Mouse (Mus musculus): ENCODE measurements around the gene Ifngr2. TPM values are rescaled to one million over a fixed set of nuclear protein-coding genes. Genes with fewer than 3 reads are reported as not detected.
A peak's percentile ranks its signal among the peaks of the same experiment; 100 is the strongest.

The Ifngr2 gene
- polyA plus RNA-seq, 1 experiment from 2014 or later = 45.7 TPM

GRCm38 (mm10) chr16:91566002-91566401, 19.1 kb downstream of the Ifngr2 start:
- peaks cover 22% of the 10 kb centered on the region; the same call in 1 of the 2 replicates for H3K36me3 ChIP-seq (ENCODE audit: control insufficient read depth, insufficient read depth, low read length)
- 78% methylated on average over 7 of the region's 7 CpGs for WGBS
- H3K4me1 ChIP-seq (ENCODE audit: control insufficient read depth, insufficient read depth, low read length) = no peaks in the 10 kb centered on the region
- ATAC-seq (ENCODE audit: low FRiP score, low TSS enrichment) = no peak
- H3K27me3 ChIP-seq (ENCODE audit: control insufficient read depth, insufficient read depth, low read length) = no peaks in the 10 kb centered on the region
- no peak overlapping the region for H3K4me2 ChIP-seq (replicated peaks; ENCODE audit: low read depth, low read length)
- no peak overlapping the region for H3K27ac ChIP-seq (ENCODE audit: low read depth, low read length)
- no peaks in the 10 kb centered on the region for H3K9me3 ChIP-seq (ENCODE audit: control insufficient read depth, low read length)
- H3K9ac ChIP-seq (ENCODE audit: low read depth, low read length) = no peak overlapping the region
- H3K4me3 ChIP-seq (ENCODE audit: low read length) = no peak overlapping the region

DNA sequence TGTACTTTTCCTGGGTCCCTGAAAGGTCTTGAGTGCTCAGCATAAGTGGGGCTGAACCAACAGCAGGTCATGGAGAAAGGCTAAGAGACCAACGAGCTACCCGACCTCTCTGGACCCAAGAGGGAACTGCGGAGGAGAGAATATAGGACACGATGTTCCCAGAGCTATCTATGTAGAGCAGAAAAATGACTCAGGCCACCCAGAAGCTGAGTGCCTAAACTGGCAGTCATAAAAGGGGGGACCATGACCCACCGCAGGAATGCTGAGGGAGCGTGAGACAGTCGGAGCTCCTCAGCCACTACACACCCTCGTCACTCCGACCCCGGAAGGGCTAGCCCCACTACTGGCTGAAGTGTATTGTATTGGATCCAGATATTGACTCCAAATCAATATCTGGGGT, 22.1 kb downstream of the Ifngr2 start:
- no peaks in the 10 kb centered on the region for H3K4me1 ChIP-seq (ENCODE audit: control insufficient read depth, insufficient read depth, low read length)
- 81% methylated on average over 10 of the region's 10 CpGs for WGBS
- no peak overlapping the region for H3K4me2 ChIP-seq (replicated peaks; ENCODE audit: low read depth, low read length)
- no peaks in the 10 kb centered on the region for H3K9me3 ChIP-seq (ENCODE audit: control insufficient read depth, low read length)
- H3K27ac ChIP-seq (ENCODE audit: low read depth, low read length) = no peak overlapping the region
- no peak overlapping the region for H3K4me3 ChIP-seq (ENCODE audit: low read length)
- no peak for ATAC-seq (ENCODE audit: low FRiP score, low TSS enrichment)
- no peaks in the 10 kb centered on the region for H3K27me3 ChIP-seq (ENCODE audit: control insufficient read depth, insufficient read depth, low read length)
- H3K9ac ChIP-seq (ENCODE audit: low read depth, low read length) = no peak overlapping the region
- H3K36me3 ChIP-seq (ENCODE audit: control insufficient read depth, insufficient read depth, low read length) = no peaks in the 10 kb centered on the region; the same call in 1 of the 2 replicates

- no peak for ATAC-seq (ENCODE audit: low FRiP score, low TSS enrichment)
- no peak overlapping the region for H3K27ac ChIP-seq (ENCODE audit: low read depth, low read length)
- no peak overlapping the region for H3K9ac ChIP-seq (ENCODE audit: low read depth, low read length)
- 45% methylated on average over 3 of the region's 3 CpGs for WGBS
- H3K27me3 ChIP-seq (ENCODE audit: control insufficient read depth, insufficient read depth, low read length) = no peaks in the 10 kb centered on the region
- no peak overlapping the region for H3K4me3 ChIP-seq (ENCODE audit: low read length)
- no peaks in the 10 kb centered on the region for H3K4me1 ChIP-seq (ENCODE audit: control insufficient read depth, insufficient read depth, low read length)
- no peaks in the 10 kb centered on the region for H3K9me3 ChIP-seq (ENCODE audit: control insufficient read depth, low read length)
- H3K4me2 ChIP-seq (replicated peaks; ENCODE audit: low read depth, low read length) = no peak overlapping the region
- no peaks in the 10 kb centered on the region; the same call in none of the 2 replicates for H3K36me3 ChIP-seq (ENCODE audit: control insufficient read depth, insufficient read depth, low read length)
Observed at GRCm38 (mm10) chr16:91571105-91571504, 24.2 kb downstream of the Ifngr2 start.

DNA sequence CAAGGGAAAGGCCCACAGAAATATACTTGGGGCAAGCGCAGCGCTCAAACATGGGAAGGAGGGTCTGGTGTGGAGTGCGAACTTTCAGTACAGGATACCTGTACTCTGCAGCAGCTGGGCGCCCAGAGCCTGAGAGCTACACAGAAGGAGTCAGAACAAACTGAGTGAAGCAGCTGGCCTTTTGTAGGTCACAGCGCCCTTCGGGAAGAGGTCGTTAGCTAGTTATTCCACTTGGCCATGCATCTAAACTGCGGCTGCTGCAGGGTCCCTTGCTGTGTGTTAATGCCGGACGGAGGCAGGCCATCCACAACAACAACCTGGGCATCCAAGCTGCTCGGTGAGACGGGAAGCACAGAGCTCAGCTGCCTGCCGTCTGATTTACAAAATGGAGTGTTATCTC, 28.3 kb downstream of the Ifngr2 start:
- H3K4me2 ChIP-seq (replicated peaks; ENCODE audit: low read depth, low read length) = no peak overlapping the region
- H3K9ac ChIP-seq (ENCODE audit: low read depth, low read length) = no peak overlapping the region
- no peaks in the 10 kb centered on the region; the same call in none of the 2 replicates for H3K36me3 ChIP-seq (ENCODE audit: control insufficient read depth, insufficient read depth, low read length)
- H3K9me3 ChIP-seq (ENCODE audit: control insufficient read depth, low read length) = no peaks in the 10 kb centered on the region
- 73% methylated on average over 13 of the region's 13 CpGs for WGBS
- no peak overlapping the region for H3K27ac ChIP-seq (ENCODE audit: low read depth, low read length)
- H3K4me3 ChIP-seq (ENCODE audit: low read length) = no peak overlapping the region
- no peak for ATAC-seq (ENCODE audit: low FRiP score, low TSS enrichment)
- no peaks in the 10 kb centered on the region for H3K27me3 ChIP-seq (ENCODE audit: control insufficient read depth, insufficient read depth, low read length)
- no peaks in the 10 kb centered on the region for H3K4me1 ChIP-seq (ENCODE audit: control insufficient read depth, insufficient read depth, low read length)

- Histone ChIP-seq H3K27me3 (ENCODE audit: control insufficient read depth, insufficient read depth, low read length) (no peaks in the 10 kb centered on the region), H3K27ac (ENCODE audit: low read depth, low read length) (no peak overlapping the region), H3K4me2 (replicated peaks; ENCODE audit: low read depth, low read length) (no peak overlapping the region), H3K4me3 (ENCODE audit: low read length) (no peak overlapping the region), H3K4me1 (ENCODE audit: control insufficient read depth, insufficient read depth, low read length) (no peaks in the 10 kb centered on the region), H3K36me3 (ENCODE audit: control insufficient read depth, insufficient read depth, low read length) (no peaks in the 10 kb centered on the region; the same call in none of the 2 replicates), H3K9me3 (ENCODE audit: control insufficient read depth, low read length) (no peaks in the 10 kb centered on the region), H3K9ac (ENCODE audit: low read depth, low read length) (no peak overlapping the region)
- no peak for ATAC-seq (ENCODE audit: low FRiP score, low TSS enrichment)
- 61% methylated on average over 14 of the region's 14 CpGs for WGBS
Observed at GRCm38 (mm10) chr16:91578980-91579720, 32.3 kb downstream of the Ifngr2 start.

DNA sequence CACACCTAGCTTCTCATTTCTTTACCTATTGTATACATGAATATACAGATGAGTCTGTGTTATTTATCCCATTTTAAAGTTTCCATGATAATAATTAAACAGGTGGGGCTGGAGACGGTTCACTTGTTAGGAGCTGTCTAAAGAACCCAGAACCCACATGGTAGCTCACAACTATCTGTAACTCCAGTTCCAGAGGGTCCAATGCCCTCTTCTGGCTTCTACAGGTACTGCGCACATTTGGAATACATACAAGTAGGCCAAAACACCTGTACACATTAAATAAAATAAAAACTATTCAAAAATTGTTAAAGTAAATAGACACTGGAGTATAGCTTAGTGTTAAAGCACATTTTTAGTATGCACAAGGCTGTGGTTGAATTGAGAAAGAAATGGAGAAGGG, 35.4 kb downstream of the Ifngr2 start:
- H3K9ac ChIP-seq (ENCODE audit: low read depth, low read length) = no peak overlapping the region
- no peaks in the 10 kb centered on the region for H3K9me3 ChIP-seq (ENCODE audit: control insufficient read depth, low read length)
- no peaks in the 10 kb centered on the region for H3K4me1 ChIP-seq (ENCODE audit: control insufficient read depth, insufficient read depth, low read length)
- H3K4me3 ChIP-seq (ENCODE audit: low read length) = no peak overlapping the region
- ATAC-seq (ENCODE audit: low FRiP score, low TSS enrichment) = no peak
- H3K36me3 ChIP-seq (ENCODE audit: control insufficient read depth, insufficient read depth, low read length) = no peaks in the 10 kb centered on the region; the same call in 1 of the 2 replicates
- WGBS = 77% methylated on average over 2 of the region's 2 CpGs
- no peaks in the 10 kb centered on the region for H3K27me3 ChIP-seq (ENCODE audit: control insufficient read depth, insufficient read depth, low read length)
- H3K27ac ChIP-seq (ENCODE audit: low read depth, low read length) = no peak overlapping the region
- H3K4me2 ChIP-seq (replicated peaks; ENCODE audit: low read depth, low read length) = no peak overlapping the region

DNA sequence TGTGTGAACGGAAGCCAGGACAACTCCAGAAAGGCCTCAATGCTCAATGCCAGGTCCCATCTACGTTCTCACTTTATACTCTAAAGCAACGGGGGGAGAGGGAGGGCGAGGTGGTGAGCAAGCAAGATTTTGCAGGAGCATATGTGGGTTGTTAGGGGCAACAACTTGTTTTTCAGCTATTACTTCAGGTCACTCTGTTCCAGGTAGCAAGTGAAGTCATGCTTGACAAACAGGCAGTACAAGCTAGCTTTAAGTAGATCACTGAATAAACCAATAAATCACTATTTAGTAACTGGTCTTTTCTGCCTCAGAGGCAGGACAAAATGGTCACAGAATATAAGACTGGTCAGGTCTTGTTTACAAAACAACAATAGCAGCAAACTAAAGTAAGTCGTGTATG, 38.7 kb downstream of the Ifngr2 start:
- Histone ChIP-seq H3K4me3 (ENCODE audit: low read length) (no peak overlapping the region), H3K27me3 (ENCODE audit: control insufficient read depth, insufficient read depth, low read length) (no peaks in the 10 kb centered on the region), H3K4me2 (replicated peaks; ENCODE audit: low read depth, low read length) (no peak overlapping the region), H3K9ac (ENCODE audit: low read depth, low read length) (no peak overlapping the region), H3K27ac (ENCODE audit: low read depth, low read length) (no peak overlapping the region), H3K9me3 (ENCODE audit: control insufficient read depth, low read length) (no peaks in the 10 kb centered on the region), H3K36me3 (ENCODE audit: control insufficient read depth, insufficient read depth, low read length) (no peaks in the 10 kb centered on the region), H3K4me1 (ENCODE audit: control insufficient read depth, insufficient read depth, low read length) (no peaks in the 10 kb centered on the region)
- peak; percentile 71; the same call in 1 of the 2 replicates for ATAC-seq (ENCODE audit: low FRiP score, low TSS enrichment)
- 77% methylated on average over 5 of the region's 5 CpGs for WGBS

- no peak overlapping the region for H3K27ac ChIP-seq (ENCODE audit: low read depth, low read length)
- 90% methylated on average over 6 of the region's 6 CpGs for WGBS
- H3K4me2 ChIP-seq (replicated peaks; ENCODE audit: low read depth, low read length) = no peak overlapping the region
- no peaks in the 10 kb centered on the region for H3K36me3 ChIP-seq (ENCODE audit: control insufficient read depth, insufficient read depth, low read length)
- H3K9me3 ChIP-seq (ENCODE audit: control insufficient read depth, low read length) = no peaks in the 10 kb centered on the region
- H3K27me3 ChIP-seq (ENCODE audit: control insufficient read depth, insufficient read depth, low read length) = no peaks in the 10 kb centered on the region
- no peaks in the 10 kb centered on the region for H3K4me1 ChIP-seq (ENCODE audit: control insufficient read depth, insufficient read depth, low read length)
- ATAC-seq (ENCODE audit: low FRiP score, low TSS enrichment) = no peak
- H3K4me3 ChIP-seq (ENCODE audit: low read length) = no peak overlapping the region
- no peak overlapping the region for H3K9ac ChIP-seq (ENCODE audit: low read depth, low read length)
Observed at GRCm38 (mm10) chr16:91586244-91586643, 39.4 kb downstream of the Ifngr2 start.

DNA sequence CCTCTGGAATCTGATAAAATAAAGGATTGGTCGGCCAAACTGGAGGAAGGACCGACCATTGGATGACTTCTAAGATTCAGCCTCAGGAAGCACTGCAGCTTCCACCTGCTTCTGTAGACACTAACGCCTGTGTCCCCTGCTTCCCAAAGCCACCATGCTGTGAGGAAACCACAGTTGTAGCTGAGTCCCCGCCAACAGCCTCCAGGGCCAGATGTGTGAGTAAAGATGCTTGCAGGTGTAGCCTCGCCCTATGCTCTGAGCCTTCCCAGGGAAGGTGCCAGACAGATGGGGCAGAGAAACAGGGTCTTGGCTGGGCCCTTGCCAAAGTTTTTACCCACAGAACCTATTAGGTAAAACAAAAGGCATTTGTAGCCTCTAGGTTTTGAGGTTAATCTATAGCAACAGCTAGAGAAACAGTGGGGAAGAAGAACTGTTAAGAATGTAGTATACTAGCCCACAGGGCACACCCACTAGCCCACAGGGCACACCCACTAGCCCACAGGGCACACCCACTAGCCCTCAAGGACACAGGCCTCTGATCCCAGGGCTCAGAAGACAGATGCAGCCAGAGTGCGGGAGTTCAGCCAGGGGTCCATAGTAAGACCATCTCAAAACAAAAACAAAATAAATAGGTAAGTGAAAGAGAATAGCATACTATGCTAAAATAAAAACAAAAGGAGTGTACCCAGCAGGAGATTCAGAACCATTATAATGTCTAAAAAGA, 41.0 kb downstream of the Ifngr2 start:
- ATAC-seq (ENCODE audit: low FRiP score, low TSS enrichment) = no peak
- Histone ChIP-seq H3K4me2 (replicated peaks; ENCODE audit: low read depth, low read length) (no peak overlapping the region), H3K36me3 (ENCODE audit: control insufficient read depth, insufficient read depth, low read length) (no peaks in the 10 kb centered on the region), H3K9ac (ENCODE audit: low read depth, low read length) (no peak overlapping the region), H3K9me3 (ENCODE audit: control insufficient read depth, low read length) (no peaks in the 10 kb centered on the region), H3K27me3 (ENCODE audit: control insufficient read depth, insufficient read depth, low read length) (no peaks in the 10 kb centered on the region), H3K4me1 (ENCODE audit: control insufficient read depth, insufficient read depth, low read length) (peaks cover 5% of the 10 kb centered on the region), H3K27ac (ENCODE audit: low read depth, low read length) (no peak overlapping the region), H3K4me3 (ENCODE audit: low read length) (no peak overlapping the region)
- WGBS = 73% methylated on average over 6 of the region's 6 CpGs

Data from kidney, embryonic 14.5 days (tissue).